Mouse (Mus musculus) left cerebral cortex, adult 18-20 months (tissue): Measurements from ENCODE around the gene Tmem179. TPM values are rescaled to one million over a fixed set of nuclear protein-coding genes. Genes with fewer than 3 reads are reported as not detected.

Source experiments
- DNase-seq, 2 experiments: peaks; one replicate each; pipeline ENCODE4 v3.0.0; 2021 to 2022; ENCODE audit warnings: low spot score in 2 of 2, mixed read lengths in 1 of 2
- long read RNA-seq, 2 experiments: library from polyadenylated mRNA; stranded (forward); transcript quantifications; one replicate each; pipeline ENCODE4 v2.0.0; 2021
- total RNA-seq, 2 experiments: library from RNA; stranded (reverse); gene quantifications; 2 replicates each; pipeline ENCODE4 v1.2.3; 2021

Tmem179 gene
- 100 to 1,000 TPM; 117 to 118 TPM for total RNA-seq
- long read RNA-seq, experiment 1, transcript Tmem179-201 (4 exons, 2,380 nt) = major isoform, 229 of 261 reads
- long read RNA-seq, experiment 1, partial matches to known transcripts = 3 of 261 reads
- long read RNA-seq, experiment 1, other reads (novel, unspliced or antisense) = 29 of 261 reads
- long read RNA-seq, experiment 2, transcript Tmem179-201 (4 exons, 2,380 nt) = major isoform, 190 of 237 reads
- long read RNA-seq, experiment 2, partial matches to known transcripts = 6 of 237 reads
- long read RNA-seq, experiment 2, other reads (novel, unspliced or antisense) = 40 of 237 reads

DNA sequence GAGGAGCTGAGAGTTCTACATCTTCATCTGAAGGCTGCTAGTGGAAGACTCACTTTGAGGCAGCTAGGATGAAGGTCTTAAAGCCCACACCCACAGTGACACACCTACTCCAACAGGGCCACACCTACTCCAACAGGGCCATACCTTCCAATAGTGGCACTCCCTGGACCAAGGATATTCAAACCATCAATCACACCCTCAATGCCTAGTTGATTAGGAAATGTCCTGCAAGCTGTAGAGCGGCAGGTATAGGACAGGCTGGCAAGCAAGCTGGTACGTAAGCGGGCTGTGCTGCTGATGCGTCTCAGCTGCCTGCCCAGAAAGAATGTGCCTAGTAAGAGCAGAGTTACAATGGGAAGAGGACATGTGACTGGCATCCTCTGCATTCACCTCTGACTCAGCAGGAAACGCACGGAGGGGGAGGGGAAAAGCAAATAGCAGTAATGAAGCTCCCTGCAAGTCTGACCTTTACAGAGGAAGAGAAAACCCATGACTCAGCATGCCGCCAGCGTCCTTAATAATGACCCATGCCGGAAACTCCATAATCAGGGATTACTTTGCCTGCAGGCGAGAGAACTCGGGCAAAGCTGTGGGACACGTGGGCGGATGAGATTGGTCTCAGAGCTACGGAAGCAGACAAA lies at the start of gene Tmem179:
TSS of gene Tmem179 (minus strand) at position 51 of the 641 bp plus-strand sequence.
- no peak for DNase-seq

DNA sequence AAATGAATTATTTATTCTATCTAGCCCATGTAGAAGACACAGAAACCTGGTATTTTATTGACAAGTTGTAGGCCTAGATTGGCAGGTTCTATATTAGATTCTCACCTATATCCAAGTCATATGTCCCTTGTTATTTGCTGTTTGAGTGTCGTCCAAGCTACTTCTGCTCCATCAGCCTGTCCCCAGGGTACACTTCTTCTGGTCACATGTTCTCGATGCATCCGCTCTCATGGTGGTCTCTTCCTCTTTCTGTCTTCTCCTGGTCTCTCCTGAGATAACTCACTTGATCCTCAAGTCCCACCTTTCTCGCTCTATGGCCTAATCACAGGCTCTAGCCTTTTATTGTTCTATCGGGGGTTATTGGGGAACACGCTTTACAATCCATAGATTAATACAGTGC lies 46.5 kb upstream of the Tmem179 start:
- DNase-seq = no peak

DNA sequence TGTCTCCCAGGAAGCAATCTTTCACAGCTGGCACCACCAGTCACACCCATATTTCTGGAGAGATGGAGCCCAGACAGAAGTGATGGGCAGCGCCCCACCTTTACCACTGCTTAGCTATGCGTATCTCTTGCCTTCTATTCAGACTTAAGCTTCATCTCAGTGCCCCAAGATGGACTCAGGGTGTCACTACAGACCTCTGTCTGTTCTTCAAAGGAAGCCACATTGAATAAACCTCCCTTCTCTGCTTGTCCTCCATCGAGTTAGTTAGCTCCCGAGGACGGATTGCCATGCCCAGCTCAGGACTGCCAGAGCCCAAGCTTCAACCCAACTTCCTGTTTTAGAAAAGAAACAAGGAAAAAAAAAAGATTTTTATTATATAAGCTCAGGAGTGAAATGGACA lies 45.9 kb upstream of the Tmem179 start:
- no peak for DNase-seq

DNA sequence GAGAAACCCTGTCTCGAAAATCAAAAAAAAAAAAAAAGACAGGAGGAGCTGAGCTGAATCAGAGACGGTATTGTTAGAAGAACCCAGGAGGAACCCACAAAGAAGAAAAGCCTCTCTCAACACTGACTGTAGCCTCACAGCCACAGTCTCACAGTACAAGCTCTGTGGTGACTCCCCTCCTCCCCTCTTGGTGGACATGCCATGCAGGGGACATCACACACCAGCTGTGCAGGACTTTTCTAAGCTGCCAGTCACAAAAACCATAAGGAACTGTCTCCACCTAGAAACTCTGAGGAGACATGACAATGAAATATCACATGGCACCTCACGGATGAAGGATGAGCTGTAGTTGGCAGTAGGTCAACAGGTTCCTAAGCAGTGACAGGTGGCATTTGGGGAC lies 44.6 kb upstream of the Tmem179 start:
- DNase-seq = no peak

DNA sequence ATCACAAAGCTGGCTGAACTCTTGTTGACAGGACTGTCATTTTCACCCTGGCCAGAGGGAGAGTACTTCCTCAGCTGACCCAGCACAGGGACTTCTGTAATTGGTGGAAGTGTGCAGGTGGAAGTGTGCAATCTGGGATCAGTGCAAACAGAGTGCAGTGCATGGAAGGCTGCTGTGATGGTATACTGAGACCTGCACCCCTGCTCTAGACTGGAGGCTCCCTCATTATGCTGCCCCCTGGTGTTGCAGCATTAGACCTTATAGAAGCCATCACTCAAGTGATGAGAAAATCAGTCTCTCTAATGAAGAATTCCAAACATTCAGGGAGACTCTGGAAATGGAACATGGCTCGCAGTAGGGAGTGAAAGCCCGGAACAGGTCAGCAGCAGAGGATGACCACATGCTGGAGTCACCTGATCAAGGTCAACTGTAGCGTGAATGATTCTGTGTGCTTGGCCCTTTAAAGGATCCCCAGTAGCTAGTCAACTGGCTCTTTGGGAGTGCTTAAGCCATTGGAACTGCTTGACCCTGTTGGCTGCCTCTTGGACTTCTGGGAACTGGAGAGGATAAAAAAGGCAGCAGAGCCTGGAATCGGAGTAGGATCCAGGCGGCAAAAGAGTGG lies 43.7 kb upstream of the Tmem179 start:
- DNase-seq = no peak

DNA sequence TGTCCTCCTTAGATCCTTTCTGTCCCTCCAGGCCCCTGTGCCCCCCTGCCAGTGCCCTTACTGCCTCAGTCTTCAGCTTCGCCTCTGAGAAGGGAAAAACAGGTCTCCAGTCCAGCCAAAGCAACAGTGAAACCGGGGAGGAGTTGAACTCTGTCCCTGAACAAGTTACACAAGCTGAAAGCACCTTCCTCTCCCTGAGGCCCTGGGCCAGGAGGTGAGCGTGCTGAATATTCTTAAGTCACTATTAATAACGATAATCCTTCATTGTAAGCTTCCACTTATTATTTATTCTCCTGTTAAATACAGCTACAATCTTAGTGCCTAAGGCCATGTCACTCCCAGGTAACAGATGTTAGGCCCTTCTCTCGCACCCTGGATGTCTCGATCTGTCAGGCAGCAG lies 43.1 kb upstream of the Tmem179 start:
- no peak for DNase-seq

DNA sequence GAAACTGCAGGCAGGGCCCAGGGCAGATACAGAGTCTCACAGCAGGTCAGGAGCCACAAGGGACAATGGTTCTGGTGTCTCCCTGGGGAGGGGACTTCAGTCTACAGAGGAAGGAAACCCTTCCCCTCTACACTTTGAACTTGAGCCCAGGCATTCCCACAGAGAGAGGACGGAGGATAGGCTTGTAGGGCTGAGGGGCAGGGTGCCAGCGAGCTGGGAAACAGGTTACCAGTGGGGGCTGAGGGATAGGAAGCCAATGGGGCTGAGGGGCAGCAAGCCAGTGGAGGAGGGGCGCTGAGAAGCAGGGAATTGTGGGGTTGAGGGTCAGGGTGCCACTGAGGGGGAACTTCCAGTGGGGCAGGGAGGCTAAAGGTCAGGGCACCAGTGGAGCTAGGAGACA lies 42.7 kb upstream of the Tmem179 start:
- no peak for DNase-seq

DNA sequence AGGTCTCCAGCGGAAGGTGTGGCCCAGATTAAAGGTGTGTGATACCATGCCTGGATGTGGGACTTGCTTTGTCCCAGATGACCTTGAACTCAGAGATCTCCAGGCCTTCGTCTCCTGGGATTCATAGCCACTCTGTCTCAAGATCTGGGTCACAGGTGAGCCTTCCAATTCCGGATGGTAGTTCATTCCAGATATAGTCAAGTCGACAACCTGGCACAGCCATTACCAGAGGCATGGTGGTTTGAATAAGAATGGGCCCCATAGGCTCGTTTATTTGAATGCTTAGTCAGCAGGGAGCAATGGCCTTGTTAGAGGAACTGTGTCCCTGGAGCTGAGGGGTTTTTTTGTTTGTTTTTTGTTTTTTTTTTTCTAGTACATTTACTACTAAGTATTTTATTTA lies 40.7 kb upstream of the Tmem179 start:
- DNase-seq = no peak

DNA sequence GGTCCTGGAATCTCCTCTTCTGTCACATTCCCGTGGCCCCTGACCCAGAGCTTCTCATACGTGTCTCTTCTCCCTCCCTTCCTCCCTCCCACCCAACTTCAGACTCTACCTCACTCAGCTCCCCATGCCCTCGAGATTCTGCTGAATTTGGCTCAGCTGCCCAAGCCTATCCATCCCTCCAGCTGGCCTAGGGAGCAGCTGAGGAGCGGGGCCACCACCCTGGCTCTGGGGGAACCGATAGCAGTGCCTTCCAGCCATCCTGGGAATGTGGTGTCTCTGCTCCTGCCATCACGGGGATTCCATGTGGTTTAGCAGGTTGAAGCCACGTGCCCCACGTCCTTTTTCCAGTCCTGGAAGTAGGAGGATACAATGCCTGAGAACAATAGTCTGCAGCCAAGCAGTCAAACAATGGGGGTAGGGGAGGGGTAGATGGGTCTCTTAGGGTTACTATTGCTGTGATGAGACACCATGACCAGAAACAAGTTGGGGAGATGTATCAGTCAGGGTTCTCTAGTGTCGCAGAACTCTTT lies 40.0 kb upstream of the Tmem179 start:
- DNase-seq = no peak

DNA sequence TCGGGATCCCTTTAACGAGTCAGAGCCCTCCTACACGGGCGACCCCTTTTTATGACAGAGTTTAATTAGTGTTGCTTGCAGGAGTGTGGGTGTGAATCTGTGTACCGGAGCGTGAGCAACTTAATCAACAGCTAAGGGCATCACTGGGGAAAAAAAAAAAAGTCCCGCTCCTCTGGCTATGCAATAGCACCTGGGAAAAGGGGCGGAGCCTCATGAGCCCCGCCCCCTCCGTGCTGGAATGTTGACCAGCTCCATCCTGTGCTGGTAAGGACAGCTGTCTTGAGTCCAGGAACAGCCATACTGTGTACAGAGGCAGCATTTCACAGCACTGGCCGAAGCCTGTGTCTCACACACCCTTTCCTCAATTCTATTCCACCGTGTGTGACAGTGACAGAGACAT lies 38.4 kb upstream of the Tmem179 start:
- DNase-seq = no peak

DNA sequence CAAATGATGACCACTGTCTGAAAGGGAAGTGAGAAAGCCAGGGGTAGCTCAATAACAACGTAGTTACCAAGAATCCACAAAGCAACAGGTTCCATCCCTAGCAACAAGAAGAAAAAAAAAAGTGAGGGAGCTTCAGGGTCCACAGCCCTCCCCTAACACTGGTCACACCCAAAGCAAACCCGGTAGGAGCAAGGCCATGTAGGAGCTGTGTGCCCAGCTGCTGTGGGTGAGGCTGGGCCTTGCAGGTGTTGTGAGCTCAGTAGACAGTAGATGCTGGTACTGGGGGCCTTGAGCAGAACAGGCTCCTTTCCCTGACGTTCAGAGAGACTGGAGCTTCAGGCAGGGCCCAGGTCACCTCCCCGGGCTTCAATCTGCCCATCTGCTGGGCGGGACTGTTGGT lies 36.0 kb upstream of the Tmem179 start:
- DNase-seq = no peak

DNA sequence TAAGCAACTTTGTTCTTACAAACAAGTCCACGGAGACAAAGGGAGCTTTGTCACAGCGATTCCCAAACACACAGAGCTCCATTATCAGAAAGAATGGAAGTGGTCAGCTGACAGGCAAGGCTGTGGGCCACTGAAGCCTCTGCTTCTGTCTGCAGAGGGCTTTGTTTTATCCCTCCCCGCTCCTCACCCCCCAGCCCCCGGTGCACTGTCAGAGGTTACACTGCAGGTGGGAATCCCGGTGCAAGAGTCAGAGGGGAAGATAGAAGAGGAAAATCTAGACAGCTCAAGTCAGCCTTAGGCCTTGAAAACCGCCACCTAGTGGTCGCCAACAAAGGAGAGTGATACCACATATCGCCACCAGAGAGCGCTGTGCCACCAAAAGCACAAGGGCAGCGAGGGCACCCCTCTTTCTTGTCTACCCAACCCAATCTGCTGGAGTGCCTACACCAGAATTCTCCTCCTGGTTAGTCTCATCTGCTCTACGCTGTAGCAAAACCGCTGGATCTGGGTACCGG lies 35.4 kb upstream of the Tmem179 start:
- peak; percentile 91 to 94 for DNase-seq

DNA sequence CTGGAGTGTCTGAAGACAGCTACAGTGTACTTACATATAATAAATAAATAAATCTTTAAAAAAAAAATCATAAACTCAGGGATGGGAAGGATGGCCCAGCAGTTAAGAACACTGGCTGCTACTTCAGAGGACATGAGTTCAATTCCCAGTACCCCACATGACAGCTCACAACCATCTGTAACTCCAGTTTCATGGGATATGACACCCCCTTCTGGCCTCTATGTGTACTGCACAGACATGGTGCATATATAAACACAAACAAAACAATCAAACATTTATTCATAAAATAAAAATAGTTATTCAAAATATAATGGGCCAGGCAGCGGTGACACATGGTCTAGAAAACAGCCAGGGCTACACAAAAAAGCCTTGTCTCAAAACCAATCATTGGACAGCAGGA lies 32.7 kb upstream of the Tmem179 start:
- DNase-seq = no peak

DNA sequence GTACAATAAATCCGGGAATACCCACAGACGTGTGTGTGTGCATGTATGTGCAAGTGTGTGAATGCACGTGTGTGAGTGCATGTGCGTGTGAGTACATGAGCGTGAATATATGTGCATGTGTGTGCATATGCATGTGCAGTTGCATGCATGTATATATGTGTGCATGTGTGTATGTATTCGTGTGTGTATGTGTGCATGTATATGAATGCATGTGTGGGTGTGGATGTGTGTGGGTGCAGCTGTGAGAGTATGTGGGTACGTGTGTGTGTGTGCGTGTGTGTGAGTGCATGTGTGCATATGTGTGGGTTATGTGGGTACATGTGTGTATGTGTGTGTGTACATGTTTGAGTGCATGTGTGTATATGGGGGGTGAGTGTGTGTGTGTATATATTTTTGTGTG lies 29.6 kb upstream of the Tmem179 start:
- no peak for DNase-seq

DNA sequence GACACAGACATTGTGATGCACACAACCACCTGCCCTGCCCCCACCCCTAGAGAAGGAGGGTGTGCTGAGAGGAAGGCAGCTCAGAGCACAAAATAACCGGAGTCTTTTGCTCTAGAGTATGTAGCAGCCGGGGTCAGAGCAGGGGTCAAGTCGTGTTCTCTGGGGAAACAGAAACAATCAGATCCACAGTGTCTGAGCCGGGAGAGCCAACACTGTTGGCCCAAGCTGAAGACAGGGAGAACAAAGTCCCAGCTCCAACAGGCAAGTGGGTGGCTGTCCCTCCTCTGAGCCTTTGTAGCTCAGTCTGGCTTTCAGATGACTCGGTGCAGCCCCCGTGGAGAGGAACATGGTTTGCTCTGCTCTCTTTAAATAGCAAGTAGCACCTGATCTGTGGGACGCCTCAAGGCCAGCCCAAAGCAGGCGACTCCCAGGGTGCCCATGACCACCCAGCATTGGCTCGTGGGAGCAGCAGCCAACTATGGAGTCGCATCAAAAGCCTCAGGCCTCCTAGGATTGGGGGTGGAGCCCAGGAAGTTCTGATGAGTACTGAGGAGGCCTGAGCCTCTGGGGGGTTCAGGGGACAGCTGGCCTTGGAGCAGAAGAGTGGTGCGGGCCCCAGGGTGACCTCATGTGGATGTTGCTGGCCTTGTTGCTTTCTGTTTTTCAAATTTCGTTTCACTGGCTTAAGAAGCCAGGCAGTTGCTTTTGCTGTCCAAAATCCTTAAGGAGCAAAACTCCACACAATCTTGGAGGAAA lies 28.6 kb upstream of the Tmem179 start:
- DNase-seq = no peak

DNA sequence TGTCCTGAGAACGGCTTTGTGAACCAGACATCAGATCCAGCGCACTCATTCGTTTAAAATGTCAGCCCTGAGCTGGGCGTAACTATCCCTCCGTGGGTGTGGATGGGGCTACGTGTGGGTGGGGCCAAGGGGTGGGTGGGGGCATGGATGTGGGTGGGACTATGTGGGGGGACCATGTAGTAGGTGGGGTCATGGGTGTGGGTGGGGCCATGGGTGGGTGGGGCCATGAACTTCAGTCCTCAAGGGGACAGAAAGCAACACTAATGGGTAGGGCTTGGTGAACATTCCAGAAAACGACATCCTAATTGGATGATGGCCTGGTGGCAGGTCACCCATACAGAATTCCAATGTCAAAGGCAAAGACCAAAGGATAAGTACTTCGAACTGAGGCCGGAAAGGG lies 27.4 kb upstream of the Tmem179 start:
- DNase-seq = no peak

DNA sequence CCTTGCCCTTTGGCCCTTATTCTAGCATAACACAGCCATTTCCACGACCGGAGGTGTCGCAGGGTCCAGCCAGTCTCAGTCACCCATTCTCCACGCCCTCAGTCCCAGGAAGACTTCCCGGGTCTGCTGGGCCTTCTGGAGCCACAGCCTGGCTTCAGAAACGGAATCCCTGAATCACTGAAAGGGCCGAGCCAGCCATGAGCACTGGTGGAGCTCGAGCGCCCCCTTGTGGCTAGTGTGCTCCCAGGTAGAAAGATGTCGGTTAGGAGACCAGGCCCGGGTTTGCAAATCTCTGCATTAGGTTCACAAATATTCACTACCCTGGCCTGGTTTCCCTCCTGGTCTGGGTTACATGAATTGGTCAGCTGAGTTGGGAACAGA lies 26.4 kb upstream of the Tmem179 start:
- DNase-seq = peak; percentile 94 to 97

DNA sequence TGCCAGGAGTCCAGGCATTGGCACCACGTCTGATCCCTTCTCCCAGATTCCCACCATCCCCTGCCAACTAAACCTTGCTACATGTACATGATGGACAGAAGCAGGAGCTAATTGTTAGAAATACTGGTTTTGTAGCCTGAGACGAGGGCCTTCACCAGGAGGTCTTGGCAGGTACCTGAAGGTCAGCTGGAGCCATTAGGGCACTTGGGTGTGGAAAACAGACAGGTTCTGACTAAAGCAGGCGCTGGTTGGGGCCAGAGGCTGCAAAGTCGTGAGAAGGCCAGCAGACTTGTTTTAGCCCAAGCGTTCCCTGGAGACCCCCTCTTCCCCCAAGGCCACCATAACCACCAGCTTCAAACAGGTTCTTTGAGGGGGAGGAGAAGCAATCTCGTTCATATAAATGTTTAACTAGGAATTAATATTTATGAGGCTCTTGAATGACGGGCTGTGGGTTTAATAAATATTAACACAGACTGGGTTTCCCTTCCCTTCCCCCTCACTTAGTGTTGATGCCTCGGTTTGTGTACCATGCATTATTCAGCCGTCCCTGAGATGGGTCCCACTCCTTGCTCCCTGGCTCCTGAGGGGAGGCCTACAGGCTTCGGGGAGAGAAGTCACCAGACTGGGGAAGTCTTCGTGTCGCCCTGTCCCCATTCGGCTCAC lies 25.8 kb upstream of the Tmem179 start:
- DNase-seq = no peak

DNA sequence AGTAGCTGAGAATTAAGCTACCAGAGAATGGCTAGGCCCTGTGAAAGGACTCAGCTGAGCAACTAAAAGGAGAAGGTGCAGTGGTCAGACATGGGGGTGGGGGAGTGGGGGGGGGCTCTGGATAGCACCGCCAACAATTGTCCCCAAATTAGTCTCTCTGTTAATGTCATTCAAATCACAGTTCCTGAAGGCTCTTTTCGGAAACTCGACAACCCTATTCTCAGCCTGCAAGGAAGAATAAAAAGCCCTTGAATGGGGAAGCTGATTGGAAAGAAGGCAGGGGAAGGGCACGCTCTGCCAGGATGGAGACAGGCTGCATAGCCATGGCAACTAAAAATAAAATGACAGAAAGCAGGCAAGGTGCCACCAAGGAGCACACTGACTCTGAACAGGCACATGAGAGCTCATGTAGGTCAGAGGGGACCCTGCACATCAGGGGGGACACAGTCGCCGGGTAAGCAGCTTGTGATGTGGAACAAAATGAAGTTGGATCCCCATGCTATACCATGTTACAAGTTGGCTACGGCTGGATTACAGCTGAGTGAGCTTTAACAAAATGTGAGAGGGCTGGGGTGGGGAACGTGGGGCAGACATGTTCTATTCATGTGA lies 25.0 kb upstream of the Tmem179 start:
- peak in 1 of 2 experiments; percentile 5 for DNase-seq

DNA sequence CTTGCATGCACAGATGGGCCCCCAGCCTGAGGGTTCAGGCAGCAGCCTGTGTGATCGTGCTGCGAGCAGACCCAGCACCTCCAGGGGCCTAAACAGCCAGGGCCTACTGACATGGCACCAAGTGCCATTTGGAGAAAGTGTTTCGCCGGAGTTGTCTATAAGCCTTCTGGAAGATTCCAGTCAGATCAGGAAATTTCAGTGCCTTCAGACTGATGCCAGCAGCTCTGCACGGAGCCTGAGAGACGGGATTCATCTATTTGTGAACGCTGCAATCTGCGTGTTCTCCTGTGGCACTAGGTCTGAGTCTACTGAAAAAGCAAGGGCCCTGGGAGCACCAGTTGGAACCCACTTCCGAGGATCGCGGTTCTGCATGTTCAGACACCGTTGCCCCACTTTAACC lies 23.8 kb upstream of the Tmem179 start:
- no peak for DNase-seq
